Mouse (Mus musculus) lung, postnatal 0 days (tissue): ENCODE data around the gene Prdm16.

Experiments used
- CTCF ChIP-seq: IDR thresholded peaks from 2 replicates; pipeline ENCODE4 v1.5.1; 2016; ENCODE audit warnings: antibody characterized with exemption, mild to moderate bottlenecking
- EP300 ChIP-seq: IDR thresholded peaks from 2 replicates; pipeline ENCODE4 v1.6.1; 2016; ENCODE audit warnings: antibody characterized with exemption, mild to moderate bottlenecking, control low read depth

DNA sequence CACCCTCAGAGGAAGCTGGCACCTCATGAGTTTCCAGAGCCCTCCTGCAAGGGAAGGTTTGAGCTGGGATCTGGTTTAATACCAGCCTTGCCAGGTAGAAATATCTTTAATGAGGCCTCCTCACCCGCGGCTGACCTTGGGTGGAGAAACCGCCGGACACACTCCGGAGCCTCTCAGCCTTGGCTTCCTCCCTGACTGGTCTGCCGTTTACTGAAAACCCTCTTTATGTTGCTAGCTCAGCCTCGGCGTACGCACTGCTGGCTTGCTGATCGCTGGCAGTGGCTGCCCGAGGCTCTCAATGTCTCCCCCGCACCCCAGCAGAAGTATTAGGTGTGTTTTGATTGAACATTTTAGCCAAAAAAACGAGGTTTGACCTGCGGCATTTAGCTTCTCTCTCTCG is 156.5 kb downstream of the Prdm16 start:
- no peak for TF ChIP-seq CTCF
- no peak for TF ChIP-seq EP300
